Mouse (Mus musculus) CH12F3 (cell line): ENCODE results near the gene Olfr170.
"Not testable (repeated sequence)": the region's sequence is repeated elsewhere in the genome, so short reads cannot be mapped to it uniquely, and the experiment has no call there.

Experiments used
- in situ Hi-C: fragments of 300-500 bp; cut with MboI; formaldehyde crosslinking; loops from 2 replicates; pipeline ENCODE4 v1.14.3; 2020; ENCODE audit warnings: low sequenced_read_pairs

Olfr170 gene

DNA sequence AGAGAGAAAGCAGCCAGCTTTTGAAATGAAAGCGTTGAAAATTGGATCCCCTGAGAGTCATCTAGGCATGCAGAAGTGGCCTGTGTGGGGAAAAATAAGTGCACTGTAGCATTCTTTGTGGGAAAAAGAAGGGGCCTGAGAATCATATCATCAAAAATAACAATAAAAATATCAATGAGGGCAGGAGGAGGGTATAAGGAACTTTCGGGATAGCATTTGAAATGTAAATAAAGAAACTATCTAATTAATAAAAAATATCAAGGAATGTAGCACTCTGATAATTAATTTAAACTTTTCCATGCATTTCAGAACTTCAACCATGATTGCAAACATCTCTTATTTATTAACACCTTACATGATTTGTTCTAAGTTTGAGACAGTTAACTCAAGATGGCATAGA is at the start of gene Olfr170:
Gene Olfr170, minus strand, starts transcription at position 101 of the 400 bp plus-strand sequence.
- in situ Hi-C loops: not testable (repeated sequence)

DNA sequence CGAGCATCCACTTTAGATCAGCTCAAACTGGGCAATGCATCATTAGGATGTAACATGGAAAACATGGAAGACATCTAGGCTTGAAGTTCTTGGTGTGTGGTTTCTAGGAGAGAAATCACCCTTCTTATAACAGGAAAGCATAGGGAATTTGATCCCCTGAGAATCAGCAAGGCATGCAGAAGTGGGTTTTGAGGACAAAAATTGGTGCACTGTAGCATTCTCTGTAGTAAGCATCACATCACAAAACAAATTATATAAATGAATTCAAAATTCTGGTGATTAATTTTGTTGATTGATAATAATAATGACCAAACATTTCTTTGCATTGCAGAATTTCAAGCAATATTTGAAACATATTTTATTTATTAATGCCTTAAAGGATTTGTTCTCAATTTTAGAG is 18.1 kb upstream of the Olfr170 start, which contains the start of gene Olfr171:
Gene Olfr171, minus strand, starts transcription at position 101 of the 400 bp plus-strand sequence.
- in situ Hi-C loops: no loop called here

DNA sequence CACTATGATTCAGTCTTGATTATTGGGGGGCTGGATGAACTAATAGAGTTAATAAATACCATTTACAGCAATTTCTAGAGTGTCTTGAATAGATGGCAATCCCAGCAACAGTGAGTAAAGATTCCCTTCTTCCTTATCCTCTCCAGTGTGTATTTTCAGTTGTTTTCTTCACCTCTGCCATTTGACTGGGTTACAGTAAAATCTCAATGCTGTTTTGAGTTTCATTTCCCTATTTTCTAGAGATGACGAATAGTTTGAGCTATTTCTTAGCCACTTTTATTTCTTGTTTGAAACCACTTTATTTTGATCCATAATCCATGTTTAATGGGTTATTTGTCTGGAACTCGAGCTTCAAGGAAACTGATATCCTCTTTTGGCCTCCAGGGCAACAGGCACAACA is 8.5 kb downstream of the Olfr170 start:
- in situ Hi-C loops: no loop called here

DNA sequence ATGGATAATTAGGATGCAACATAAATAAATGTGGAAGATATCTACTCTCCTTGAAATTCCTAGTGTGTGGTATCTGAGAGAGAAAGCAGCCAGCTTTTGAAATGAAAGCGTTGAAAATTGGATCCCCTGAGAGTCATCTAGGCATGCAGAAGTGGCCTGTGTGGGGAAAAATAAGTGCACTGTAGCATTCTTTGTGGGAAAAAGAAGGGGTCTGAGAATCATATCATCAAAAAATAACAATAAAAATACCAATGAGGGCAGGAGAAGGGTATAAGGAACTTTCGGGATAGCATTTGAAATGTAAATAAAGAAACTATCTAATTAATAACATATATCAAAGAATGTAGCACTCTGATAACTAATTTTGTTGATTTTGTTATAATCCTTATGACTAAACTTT is 40.0 kb downstream of the Olfr170 start, which contains the start of gene Olfr169:
Gene Olfr169, minus strand, starts transcription at position 101 of the 400 bp plus-strand sequence.
- in situ Hi-C loops: not testable (repeated sequence)
